Mouse (Mus musculus) retina, adult 2 months (tissue): ENCODE measurements around the gene Plcb4.
"Not testable (repeated sequence)": the region's sequence is repeated elsewhere in the genome, so short reads cannot be mapped to it uniquely, and the experiment has no call there.

Experiments used
- DNase-seq: peaks from one replicate; pipeline ENCODE4 v3.0.0-alpha.2; 2012; ENCODE audit warnings: low read depth, low spot score

Plcb4 gene

DNA sequence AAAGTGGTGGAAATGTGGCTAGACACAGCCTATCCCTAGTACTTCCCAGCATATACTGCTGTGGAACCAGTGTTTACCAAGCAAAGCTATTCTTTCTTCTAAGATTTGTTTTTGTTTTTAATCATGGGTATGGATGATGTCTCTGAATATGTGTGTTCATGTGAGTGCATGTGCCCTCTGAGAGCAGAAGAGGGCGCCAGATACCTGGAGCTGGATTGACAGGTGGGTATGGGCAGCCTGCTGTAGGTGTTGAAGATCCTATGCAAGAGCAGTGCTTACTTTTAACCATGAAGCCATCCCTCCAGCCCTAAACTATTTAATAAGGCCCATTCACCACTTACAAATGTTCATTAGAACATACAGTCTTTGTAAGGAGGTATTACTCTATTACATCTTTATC lies 231.3 kb downstream of the Plcb4 start:
- DNase-seq, result no peak

- DNase-seq, result no peak
Measured at GRCm38 (mm10) chr2:135891097-135891496, 232.3 kb downstream of the Plcb4 start.

DNA sequence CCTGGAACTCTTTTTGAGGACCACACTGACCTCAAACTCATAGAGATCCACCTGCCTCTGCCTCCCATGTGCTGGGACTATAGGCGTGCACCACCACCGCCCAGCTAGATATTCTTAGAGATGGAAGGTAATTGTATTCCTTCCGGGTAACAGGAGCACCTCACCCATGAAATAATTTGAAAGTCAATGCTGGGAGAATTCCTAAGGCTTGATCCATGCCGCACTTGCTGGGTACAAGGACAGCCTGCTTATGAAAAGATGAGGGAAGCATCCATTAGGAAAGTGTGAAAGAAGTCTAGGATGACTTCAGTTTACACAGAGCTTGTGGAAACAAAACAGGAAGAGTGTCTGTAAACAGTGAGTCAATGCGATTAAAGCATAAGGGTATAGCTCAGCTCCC lies 232.9 kb downstream of the Plcb4 start:
- DNase-seq, result no peak

DNA sequence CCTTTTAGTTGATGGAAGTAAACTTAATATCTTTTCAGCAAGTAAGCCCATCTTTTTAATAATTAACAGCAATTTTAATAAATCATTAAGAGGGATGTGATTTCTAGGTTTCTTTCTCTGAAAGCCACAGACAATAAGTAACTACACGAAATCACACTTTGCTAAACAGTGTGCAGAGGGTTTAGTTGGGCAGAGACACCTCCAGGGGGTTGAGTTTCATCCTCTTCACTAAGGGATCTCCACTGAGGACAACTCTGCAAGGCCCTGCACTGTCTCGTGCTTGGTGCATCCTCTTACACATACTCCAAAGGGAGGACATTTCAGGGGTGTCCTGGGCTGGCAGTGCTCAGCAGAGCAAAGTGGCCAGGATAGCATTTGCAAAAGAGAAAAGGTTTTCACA lies 235.8 kb downstream of the Plcb4 start:
- DNase-seq, result no peak

- DNase-seq, result no peak
Measured at GRCm38 (mm10) chr2:135898025-135898424, 239.2 kb downstream of the Plcb4 start.

DNA sequence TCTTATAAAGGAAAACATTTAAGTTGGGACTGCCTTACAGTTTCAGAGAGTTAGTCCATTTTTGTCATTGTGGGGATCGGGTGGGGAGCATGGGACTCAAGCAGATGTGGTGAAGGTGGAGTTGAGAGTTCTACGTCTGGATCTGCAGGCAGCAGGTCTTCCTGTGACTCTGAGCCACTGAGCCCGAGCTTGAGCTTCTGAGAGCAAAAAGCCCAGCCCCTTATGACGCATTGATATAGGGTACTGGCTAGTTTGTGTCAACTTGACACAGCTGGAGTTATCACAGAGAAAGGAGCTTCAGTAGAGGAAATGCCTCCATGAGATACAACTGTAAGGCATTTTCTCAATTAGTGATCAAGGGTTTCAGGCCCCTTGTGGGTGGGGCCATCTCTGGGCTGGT lies 241.1 kb downstream of the Plcb4 start:
- DNase-seq, result not testable (repeated sequence)

DNA sequence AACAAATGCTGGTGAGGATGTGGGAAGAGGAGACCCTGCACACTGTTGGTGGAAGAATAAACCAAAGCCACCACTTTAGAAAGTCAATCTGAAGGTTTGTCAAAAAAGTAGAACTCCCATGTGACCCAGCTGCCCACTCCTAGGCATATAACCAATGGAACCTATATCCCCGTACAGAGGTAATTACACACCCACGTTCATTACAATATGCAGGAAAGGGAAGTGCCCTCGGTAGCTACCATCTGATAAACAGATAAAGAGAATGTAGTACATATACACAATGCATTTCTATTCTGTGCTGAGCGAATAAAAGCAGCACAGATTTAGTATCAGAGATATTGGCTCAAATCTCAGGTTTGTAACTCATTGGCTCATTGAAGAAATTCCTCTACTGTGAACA lies 242.2 kb downstream of the Plcb4 start:
- DNase-seq, result no peak

DNA sequence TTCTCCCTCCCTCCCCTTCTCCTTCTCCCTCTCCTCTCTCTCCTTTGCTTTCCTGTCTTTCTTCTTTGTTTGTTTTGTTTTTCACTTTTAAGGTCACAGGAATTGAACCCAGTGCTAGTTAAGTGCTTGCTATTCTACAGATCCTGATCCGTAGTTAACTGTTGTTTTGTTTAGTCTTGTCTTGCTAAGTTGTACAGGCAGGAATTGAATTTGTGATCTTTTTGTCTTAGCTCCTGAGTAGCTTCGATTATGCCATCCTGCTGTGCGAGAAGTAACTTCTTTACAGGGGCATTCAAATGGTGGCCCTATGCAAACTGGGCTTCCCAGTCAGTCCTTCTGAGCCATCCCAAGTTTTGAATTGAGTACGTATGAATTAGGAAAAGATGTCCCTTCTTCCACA lies 245.5 kb downstream of the Plcb4 start:
- no peak for DNase-seq

DNA sequence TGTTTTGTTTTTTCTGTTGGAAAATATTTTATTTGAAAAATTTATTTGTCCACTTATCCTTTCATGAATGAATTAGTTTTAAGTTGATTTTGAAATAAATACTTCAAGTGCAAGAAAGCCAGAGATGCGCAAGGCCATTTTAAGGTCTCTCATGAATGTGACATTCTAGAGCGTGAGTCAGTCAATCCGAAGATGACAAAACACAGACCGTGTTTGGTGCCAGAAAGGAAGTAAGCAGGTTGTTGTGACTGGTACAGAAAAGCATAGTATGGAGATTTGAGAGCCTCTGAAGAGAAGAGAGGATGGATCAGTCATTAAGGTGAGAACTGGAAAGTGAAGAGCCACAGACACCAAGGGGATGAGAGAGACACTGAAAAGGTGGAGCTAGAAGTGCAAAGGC lies 246.0 kb downstream of the Plcb4 start:
- no peak for DNase-seq

DNA sequence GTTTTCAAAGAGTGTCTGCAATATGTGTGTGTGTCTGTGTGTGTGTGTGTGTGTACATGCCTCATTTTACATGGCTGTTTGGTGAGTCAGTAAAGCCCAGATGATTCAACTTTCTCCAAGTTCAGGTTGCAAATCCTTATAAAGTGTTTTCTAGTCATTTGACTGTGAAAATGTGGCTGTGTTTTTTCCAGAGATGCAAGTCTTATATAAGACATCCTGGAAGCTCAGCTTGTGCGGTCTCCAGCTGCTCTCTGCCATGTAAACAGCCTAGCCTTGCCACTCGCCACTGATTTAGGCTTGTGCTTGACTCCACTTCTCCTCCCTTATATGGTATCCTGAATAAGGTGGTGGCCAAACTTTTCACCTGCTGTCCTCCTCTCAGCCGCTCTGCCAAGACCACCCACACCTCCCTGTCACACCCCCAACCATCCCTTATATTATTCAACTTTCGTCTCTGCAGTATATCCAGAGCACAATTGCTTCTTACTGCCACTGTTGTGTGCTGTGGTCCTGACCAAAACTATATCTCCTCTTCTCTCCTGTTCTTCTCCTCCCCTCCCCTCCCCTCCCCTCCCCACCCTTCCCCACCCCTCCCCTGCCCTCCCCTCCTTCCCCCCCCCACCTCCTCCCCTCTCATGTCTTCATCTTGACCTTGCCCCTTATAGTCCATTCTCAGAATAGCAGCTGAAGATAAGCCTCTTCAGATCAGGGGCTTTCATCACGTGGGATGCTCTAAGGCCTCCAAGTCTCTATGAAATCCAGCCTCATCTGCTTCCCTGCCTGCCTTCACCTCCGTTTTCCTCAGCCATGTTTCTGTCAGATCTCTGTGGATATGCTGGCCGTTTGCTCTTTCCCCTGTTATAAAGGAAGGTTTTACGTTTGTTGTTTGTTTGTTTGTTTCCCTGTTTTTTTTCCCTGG lies 255.8 kb downstream of the Plcb4 start:
- peak; percentile 53 for DNase-seq

- DNase-seq, result peak; percentile 18
Measured at GRCm38 (mm10) chr2:135915928-135916327, 257.1 kb downstream of the Plcb4 start.

DNA sequence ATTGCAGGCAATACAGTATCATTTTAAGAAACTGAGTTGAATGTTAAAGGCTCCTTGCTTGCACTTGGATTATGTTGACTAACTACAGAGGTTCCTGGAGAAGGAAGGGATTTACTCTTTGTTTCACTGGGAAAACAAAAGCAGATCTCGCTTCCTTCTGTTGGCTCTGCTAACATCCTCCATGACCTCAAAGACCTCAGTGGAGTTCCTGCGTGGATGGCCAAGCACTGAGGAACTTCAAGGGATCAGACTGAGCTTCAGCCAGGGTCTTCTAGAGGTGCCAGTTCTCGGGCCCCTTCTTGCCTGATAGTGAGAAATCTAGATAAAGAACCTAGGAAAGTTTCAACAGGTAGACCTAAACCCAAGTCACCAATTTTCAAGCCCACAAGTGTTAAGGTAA lies 258.2 kb downstream of the Plcb4 start:
- no peak for DNase-seq

DNA sequence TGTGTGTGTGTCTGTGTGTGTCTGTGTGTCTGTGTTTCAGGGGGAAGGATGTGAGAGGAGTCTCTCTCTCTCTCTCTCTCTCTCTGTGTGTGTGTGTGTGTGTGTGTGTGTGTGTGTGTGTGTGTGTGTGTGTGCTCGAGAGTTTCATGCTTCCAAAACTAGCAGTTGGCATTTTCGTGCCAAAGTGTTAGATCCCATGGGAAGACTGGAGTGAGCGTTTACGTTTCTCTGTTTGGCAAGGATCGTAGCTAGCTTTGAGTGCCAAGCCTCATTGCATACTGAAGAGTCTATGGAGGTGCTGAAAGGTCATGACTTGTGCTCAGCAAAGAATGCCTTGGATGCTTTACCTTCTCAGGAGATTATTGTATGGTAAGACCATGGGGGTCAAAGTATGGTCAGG lies 259.3 kb downstream of the Plcb4 start:
- DNase-seq, result no peak

GRCm38 (mm10) chr2:135919641-135920040 lies 260.8 kb downstream of the Plcb4 start:
- no peak for DNase-seq

DNA sequence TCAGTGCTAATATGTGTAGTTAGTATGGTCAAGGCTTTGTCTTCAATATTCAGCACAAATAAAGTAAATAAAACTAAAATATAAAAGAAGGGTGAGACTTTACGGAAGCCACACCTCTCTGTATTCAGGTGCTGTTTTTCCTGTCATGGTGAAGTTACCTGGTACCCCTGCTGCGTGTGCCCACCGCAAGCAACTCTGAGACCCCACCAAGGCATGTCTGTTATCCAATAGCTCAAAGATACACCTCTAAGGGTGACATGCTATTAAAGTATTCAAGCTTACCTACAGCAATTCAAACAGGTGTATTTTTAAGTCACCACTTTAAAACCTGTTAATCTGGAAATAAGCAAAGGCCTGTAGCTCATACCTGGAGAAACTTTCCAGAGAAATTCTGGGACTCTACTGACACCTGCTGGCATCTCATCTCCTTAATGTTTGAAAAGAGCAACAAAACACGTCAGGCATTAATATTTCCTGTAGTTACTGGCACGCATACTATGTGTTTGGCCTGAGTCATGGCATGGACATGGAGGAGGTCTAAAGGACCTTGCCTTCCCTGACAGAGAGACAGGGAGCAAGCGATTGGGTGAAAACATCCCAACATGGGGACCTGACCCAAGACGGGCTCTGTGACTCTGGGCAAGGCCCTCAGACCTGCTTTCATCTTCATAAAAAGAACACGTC lies 268.0 kb downstream of the Plcb4 start:
- peak; percentile 59 for DNase-seq

- DNase-seq, result no peak
Measured at GRCm38 (mm10) chr2:135929021-135929720, 270.4 kb downstream of the Plcb4 start.

DNA sequence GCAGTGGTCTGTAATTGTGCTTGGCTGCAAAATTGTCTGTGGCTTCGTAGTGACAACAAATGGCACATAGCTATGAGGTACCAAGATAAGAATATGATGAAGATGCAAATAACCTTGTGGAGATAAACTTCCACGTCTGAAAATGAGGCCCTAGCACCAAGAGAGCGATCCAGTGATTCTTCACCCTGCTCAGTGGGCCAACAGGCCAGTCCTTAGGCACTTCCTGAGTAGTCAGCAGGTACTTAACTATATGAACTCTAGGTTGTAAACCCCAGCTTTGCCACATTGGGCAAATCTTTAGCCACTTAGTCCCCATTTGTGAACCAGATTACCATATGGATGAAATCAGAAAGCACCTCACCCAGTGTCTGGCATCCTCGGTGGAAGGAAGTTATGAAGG lies 271.9 kb downstream of the Plcb4 start:
- no peak for DNase-seq

DNA sequence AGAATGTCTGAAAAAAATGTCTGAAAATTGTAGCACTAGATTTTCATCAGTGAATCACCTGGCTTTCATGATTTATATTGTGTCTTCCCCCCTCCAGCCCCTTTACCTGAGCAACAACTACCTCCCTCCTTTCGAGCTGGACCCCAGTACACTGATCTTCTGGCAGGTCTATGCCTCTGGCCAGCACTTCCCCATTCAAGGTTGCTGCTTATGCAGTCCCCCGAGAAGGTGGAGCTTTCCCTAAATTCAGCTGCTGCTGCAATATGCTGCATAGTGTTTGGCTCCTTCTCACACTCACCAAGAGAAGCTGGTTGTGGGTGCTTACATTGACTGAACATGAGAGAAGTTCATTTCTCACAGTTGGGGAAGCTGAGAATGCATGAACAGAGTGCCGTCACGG lies 273.8 kb downstream of the Plcb4 start:
- DNase-seq, result no peak

GRCm38 (mm10) chr2:135936376-135936775 lies 277.6 kb downstream of the Plcb4 start:
- no peak for DNase-seq

DNA sequence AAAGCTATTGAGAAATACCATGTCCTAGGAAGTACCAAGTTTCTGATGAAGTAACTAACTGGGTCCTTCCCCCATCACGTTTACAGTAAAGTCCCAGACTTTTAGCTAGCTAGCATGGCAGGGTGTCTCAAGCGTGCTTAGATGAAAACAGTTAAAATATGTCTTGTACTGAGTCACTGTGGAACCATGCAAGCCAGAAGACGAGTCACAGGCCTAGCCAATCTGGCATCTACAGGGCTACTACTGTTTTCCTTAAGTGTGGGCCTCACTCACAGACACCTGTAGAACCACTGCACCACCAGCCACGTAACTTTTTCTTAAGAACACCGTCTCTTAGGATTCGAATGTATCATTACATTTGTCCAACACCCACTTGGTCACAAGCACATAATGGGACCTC lies 278.8 kb downstream of the Plcb4 start:
- no peak for DNase-seq

GRCm38 (mm10) chr2:135939933-135940332 lies 281.1 kb downstream of the Plcb4 start:
- DNase-seq, result no peak

GRCm38 (mm10) chr2:135947839-135948238 lies 289.0 kb downstream of the Plcb4 start:
- DNase-seq, result no peak
